Mouse (Mus musculus) liver, embryonic 12.5 days (tissue): ENCODE measurements around the gene Kcmf1. TPM values are rescaled to one million over a fixed set of nuclear protein-coding genes. Genes with fewer than 3 reads are reported as not detected.
"Not testable (repeated sequence)": the region's sequence is repeated elsewhere in the genome, so short reads cannot be mapped to it uniquely, and the experiment has no call there.

Experiments used
- ATAC-seq: fragments of 200-750 bp; cut with Nextera tagmentation; 2 replicates; pipeline ENCODE4 v1.8.0; 2017; ENCODE audit warnings: moderate number of reproducible peaks, mild to moderate bottlenecking, moderate library complexity
- H3K27ac ChIP-seq: fragments of 300-500 bp; sonication (generic); 2 replicates; pipeline ENCODE4 v1.5.1; 2016; ENCODE audit warnings: mild to moderate bottlenecking
- H3K27me3 ChIP-seq: fragments of 300-500 bp; sonication (generic); replicated peaks from 2 replicates; pipeline ENCODE4 v1.6.1; 2016; ENCODE audit warnings: mild to moderate bottlenecking, moderate library complexity
- H3K36me3 ChIP-seq: fragments of 300-500 bp; sonication (generic); 2 replicates; pipeline ENCODE4 v1.6.1; 2016; ENCODE audit warnings: mild to moderate bottlenecking, moderate library complexity
- H3K4me1 ChIP-seq: fragments of 300-500 bp; sonication (generic); 2 replicates; pipeline ENCODE4 v1.6.1; 2016
- H3K4me2 ChIP-seq: fragments of 300-500 bp; sonication (generic); 2 replicates; pipeline ENCODE4 v1.6.1; 2016; ENCODE audit warnings: mild to moderate bottlenecking, moderate library complexity
- H3K4me3 ChIP-seq: fragments of 300-500 bp; sonication (generic); 2 replicates; pipeline ENCODE4 v1.5.1; 2016; ENCODE audit warnings: mild to moderate bottlenecking, moderate library complexity
- H3K9ac ChIP-seq: fragments of 300-500 bp; sonication (generic); 2 replicates; pipeline ENCODE4 v1.6.1; 2016; ENCODE audit warnings: mild to moderate bottlenecking, moderate library complexity
- H3K9me3 ChIP-seq: fragments of 300-500 bp; sonication (generic); replicated peaks from 2 replicates; pipeline ENCODE4 v1.6.1; 2016; ENCODE audit warnings: mild to moderate bottlenecking, moderate library complexity
- WGBS: fragments of 180-500 bp; shearing (Covaris S2); methylation state at CpG from one replicate; pipeline ENCODE4 v1.1.7; 2016; ENCODE audit not compliant: insufficient replicate concordance; 5-methylcytosine and 5-hydroxymethylcytosine counted together
- polyA plus RNA-seq: library from polyadenylated mRNA; unstranded; fragments of >200 nt; fragmentation: Nextera tagmentation; extraction: Ambion mirVana; gene quantifications from 2 replicates; pipeline ENCODE4 v1.2.1, GENCODE M21; 2016

Gene Kcmf1
- polyA plus RNA-seq, 1 experiment from 2014 or later: 49.2 TPM

- no peak for ATAC-seq
- H3K4me1 ChIP-seq: peaks cover 36% of the 10 kb centered on the region
- H3K27me3 ChIP-seq: no peaks in the 10 kb centered on the region
- H3K36me3 ChIP-seq: peaks cover 6% of the 10 kb centered on the region; the same call in 1 of the 2 replicates
- H3K27ac ChIP-seq: no peak overlapping the region
- no peak overlapping the region for H3K4me2 ChIP-seq
- H3K9me3 ChIP-seq: no peaks in the 10 kb centered on the region
- WGBS: 74% methylated on average over 8 of the region's 8 CpGs
- no peak overlapping the region for H3K4me3 ChIP-seq
- no peak overlapping the region for H3K9ac ChIP-seq
Observed at GRCm38 (mm10) chr6:72869601-72870000, 30.2 kb downstream of the Kcmf1 start.

DNA sequence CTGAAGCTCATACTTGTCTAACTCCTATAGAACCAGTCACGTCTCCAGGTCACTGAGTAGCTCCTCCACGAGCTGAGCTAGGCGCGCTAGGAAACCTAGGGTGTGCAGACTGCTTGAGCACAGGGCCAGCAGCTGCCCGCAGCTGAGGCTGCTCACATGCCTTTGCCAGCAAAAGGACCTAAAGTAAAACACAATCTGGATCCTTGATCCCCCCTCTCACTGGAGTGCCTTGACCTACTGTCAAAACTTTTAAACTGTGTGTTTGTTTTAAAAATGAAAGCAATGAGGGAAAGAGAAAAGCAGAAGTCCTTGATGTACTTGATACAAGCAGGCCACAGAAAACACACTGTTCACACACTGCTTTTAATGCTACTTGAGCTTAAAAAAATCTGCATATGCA, 31.1 kb downstream of the Kcmf1 start:
- 71% methylated on average over 5 of the region's 5 CpGs for WGBS
- Histone ChIP-seq H3K36me3 (peaks cover 8% of the 10 kb centered on the region; the same call in 1 of the 2 replicates), H3K27ac (no peak overlapping the region), H3K4me1 (peaks cover 36% of the 10 kb centered on the region), H3K9ac (no peak overlapping the region), H3K27me3 (no peaks in the 10 kb centered on the region), H3K4me3 (no peak overlapping the region), H3K4me2 (no peak overlapping the region), H3K9me3 (no peaks in the 10 kb centered on the region)
- no peak for ATAC-seq

- ATAC-seq: no peak
- Histone ChIP-seq H3K4me2 (no peak overlapping the region), H3K4me3 (no peak overlapping the region), H3K27ac (no peak overlapping the region), H3K36me3 (peaks cover 12% of the 10 kb centered on the region; the same call in 1 of the 2 replicates), H3K9ac (no peak overlapping the region), H3K27me3 (no peaks in the 10 kb centered on the region), H3K9me3 (no peaks in the 10 kb centered on the region), H3K4me1 (peaks cover 36% of the 10 kb centered on the region)
- WGBS: 80% methylated on average over 1 of the region's 1 CpGs
Observed at GRCm38 (mm10) chr6:72867746-72868145, 32.0 kb downstream of the Kcmf1 start.

GRCm38 (mm10) chr6:72866232-72866631, 33.5 kb downstream of the Kcmf1 start:
- Histone ChIP-seq H3K4me3 (no peak overlapping the region), H3K27me3 (no peaks in the 10 kb centered on the region)
- no peak for ATAC-seq

DNA sequence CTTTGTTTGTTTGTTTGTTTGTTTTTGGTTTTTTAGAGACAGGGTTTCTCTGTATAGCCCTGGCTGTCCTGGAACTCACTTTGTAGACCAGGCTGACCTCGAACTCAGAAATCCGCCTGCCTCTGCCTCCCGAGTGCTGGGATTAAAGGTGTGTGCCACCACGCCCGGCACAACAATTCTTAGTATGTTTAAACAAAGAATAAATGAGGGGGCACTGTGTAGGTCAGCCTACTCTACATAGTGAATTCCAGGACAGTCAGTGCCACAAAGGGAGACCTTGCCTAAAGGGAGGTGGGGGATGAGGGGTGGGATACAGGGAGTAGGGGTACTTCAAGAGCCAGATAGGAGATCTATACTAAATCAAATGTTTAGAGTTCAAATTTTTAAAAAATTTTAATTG, 37.1 kb downstream of the Kcmf1 start:
- not testable (repeated sequence) for H3K27ac ChIP-seq, H3K4me1 ChIP-seq, H3K27me3 ChIP-seq, H3K4me2 ChIP-seq, H3K9me3 ChIP-seq, ATAC-seq, H3K4me3 ChIP-seq, H3K9ac ChIP-seq
- peaks cover 43% of the 10 kb centered on the region for H3K36me3 ChIP-seq
- WGBS: 81% methylated on average over 5 of the region's 5 CpGs

More at GRCm38 (mm10) chr6:72866232-72866631, 33.5 kb downstream of the Kcmf1 start:
- H3K4me1 ChIP-seq: peaks cover 36% of the 10 kb centered on the region
- peaks cover 19% of the 10 kb centered on the region for H3K36me3 ChIP-seq
- WGBS: 68% methylated on average over 2 of the region's 2 CpGs
- no peaks in the 10 kb centered on the region for H3K9me3 ChIP-seq
- no peak overlapping the region for H3K27ac ChIP-seq
- no peak overlapping the region for H3K4me2 ChIP-seq
- H3K9ac ChIP-seq: no peak overlapping the region

- 58% methylated on average over 5 of the region's 5 CpGs for WGBS
- Histone ChIP-seq H3K4me3 (no peak overlapping the region), H3K27ac (no peak overlapping the region), H3K9me3 (no peaks in the 10 kb centered on the region), H3K4me2 (no peak overlapping the region), H3K4me1 (no peaks in the 10 kb centered on the region), H3K27me3 (no peaks in the 10 kb centered on the region), H3K36me3 (peaks cover 96% of the 10 kb centered on the region), H3K9ac (no peak overlapping the region)
- no peak for ATAC-seq
Observed at GRCm38 (mm10) chr6:72854256-72854655, 45.5 kb downstream of the Kcmf1 start.

- H3K36me3 ChIP-seq: peaks cover 96% of the 10 kb centered on the region
Observed at GRCm38 (mm10) chr6:72852180-72852579, 47.6 kb downstream of the Kcmf1 start.

DNA sequence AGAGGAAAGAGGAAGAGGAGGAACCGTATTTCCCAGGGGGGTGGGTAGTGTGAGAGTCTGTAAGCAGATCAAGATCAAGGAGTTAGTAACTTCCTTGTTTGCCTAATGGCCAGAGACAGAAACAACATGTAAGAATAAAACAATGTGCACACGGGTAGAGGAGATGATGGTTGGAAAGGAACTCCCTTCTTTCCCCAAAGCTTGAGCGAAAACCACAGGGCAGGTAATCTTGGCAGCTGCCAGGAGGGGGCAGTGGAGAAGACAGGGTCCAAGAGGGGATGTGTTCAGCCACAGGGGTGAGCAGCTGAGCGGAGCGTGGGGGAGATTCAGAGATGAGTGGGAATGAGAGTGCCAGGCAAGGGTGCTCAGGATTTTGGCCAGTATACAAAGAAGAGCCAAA, 48.1 kb downstream of the Kcmf1 start:
- Histone ChIP-seq H3K9me3 (no peaks in the 10 kb centered on the region), H3K4me2 (no peak overlapping the region), H3K9ac (no peak overlapping the region), H3K4me1 (no peaks in the 10 kb centered on the region), H3K27me3 (no peaks in the 10 kb centered on the region), H3K36me3 (peaks cover 96% of the 10 kb centered on the region), H3K27ac (no peak overlapping the region), H3K4me3 (no peak overlapping the region)
- ATAC-seq: no peak
- 71% methylated on average over 5 of the region's 5 CpGs for WGBS

More at GRCm38 (mm10) chr6:72852180-72852579, 47.6 kb downstream of the Kcmf1 start:
- no peak for ATAC-seq
- Histone ChIP-seq H3K4me3 (no peak overlapping the region), H3K27ac (no peak overlapping the region), H3K4me2 (no peak overlapping the region), H3K4me1 (no peaks in the 10 kb centered on the region), H3K9ac (no peak overlapping the region), H3K27me3 (no peaks in the 10 kb centered on the region), H3K9me3 (no peaks in the 10 kb centered on the region)
- 65% methylated on average over 4 of the region's 4 CpGs for WGBS

DNA sequence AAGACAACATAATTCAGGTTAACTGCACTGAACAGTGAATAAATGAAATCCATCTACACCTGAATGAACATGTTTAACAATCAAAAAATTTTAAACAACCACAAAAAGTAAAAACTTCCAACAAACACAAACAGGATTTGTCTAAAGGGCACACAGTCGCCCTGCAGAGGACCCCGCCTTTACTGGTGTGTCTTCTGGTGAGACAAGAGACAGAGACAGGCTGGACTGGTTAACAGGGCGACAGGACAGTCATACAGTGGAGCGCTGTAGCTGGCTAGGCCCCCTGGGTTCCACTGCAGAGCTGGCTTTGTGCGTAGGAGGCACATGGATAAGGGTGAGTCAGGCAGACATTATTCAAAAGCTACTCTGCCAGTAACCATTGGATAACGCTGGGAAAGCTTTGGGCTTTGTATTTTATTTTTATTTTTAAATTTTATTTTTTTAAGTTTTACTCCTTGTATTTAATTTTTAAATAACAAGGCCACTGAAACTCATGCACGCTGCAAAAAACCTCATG, 57.7 kb downstream of the Kcmf1 start:
- 86% methylated on average over 7 of the region's 7 CpGs for WGBS
- no peaks in the 10 kb centered on the region for H3K4me1 ChIP-seq
- H3K4me2 ChIP-seq: no peak overlapping the region
- H3K36me3 ChIP-seq: peaks cover 70% of the 10 kb centered on the region
- no peaks in the 10 kb centered on the region for H3K27me3 ChIP-seq
- H3K9me3 ChIP-seq: no peaks in the 10 kb centered on the region
- H3K4me3 ChIP-seq: no peak overlapping the region
- H3K27ac ChIP-seq: no peak overlapping the region
- ATAC-seq: no peak
- no peak overlapping the region for H3K9ac ChIP-seq

GRCm38 (mm10) chr6:72840867-72841780, 58.7 kb downstream of the Kcmf1 start:
- Histone ChIP-seq H3K9ac (no peak overlapping the region), H3K4me1 (no peaks in the 10 kb centered on the region), H3K27ac (no peak overlapping the region), H3K4me3 (no peak overlapping the region), H3K4me2 (no peak overlapping the region), H3K9me3 (no peaks in the 10 kb centered on the region), H3K36me3 (peaks cover 61% of the 10 kb centered on the region), H3K27me3 (no peaks in the 10 kb centered on the region)
- ATAC-seq: no peak
- 81% methylated on average over 13 of the region's 13 CpGs for WGBS

DNA sequence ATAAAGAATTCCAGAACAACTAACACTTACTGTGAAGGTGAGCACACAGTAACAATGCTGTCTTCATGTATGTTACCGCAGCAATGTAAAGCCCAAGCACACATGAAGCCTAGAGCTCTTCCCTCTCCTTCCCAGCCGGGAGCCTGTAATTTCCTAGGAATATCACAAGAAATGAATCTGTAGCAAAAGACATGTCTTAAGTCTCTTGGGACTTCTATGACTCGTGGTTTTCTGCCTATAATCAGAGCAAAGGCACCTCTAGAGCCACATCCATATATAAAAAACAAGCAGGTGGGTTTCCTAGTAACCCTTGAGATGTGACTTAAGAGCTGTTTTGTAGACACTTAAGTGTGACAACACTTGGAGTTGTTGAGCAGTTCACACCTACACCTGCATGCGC, 62.0 kb downstream of the Kcmf1 start:
- no peak overlapping the region for H3K27ac ChIP-seq
- 79% methylated on average over 4 of the region's 4 CpGs for WGBS
- no peaks in the 10 kb centered on the region for H3K9me3 ChIP-seq
- H3K4me2 ChIP-seq: no peak overlapping the region
- no peaks in the 10 kb centered on the region for H3K27me3 ChIP-seq
- no peak for ATAC-seq
- H3K9ac ChIP-seq: no peak overlapping the region
- no peak overlapping the region for H3K4me3 ChIP-seq
- peaks cover 27% of the 10 kb centered on the region for H3K36me3 ChIP-seq
- H3K4me1 ChIP-seq: no peaks in the 10 kb centered on the region

DNA sequence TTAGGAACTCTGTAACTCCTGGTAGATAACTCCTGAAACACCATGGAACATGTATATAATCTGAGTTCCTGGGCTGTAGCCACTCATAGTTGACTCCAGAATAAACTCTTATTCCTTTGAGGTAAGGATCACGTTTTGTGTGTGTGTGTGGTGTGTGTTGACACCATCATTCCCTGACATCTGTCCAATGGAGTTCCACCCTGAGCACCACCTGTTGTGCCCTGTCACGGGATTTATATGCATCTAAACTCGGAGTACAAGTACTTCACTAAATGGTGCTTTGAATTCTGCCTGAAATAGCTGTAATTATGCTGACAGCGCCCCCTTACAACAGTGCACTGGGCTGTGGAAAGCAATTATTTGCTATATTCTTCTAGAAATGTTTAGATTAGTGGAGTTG, 65.3 kb downstream of the Kcmf1 start:
- no peaks in the 10 kb centered on the region for H3K36me3 ChIP-seq
- no peak overlapping the region for H3K27ac ChIP-seq
- WGBS: 58% methylated on average over 4 of the region's 4 CpGs
- ATAC-seq: no peak
- no peaks in the 10 kb centered on the region for H3K4me1 ChIP-seq
- H3K4me2 ChIP-seq: no peak overlapping the region
- H3K4me3 ChIP-seq: no peak overlapping the region
- no peaks in the 10 kb centered on the region for H3K9me3 ChIP-seq
- H3K9ac ChIP-seq: no peak overlapping the region
- H3K27me3 ChIP-seq: no peaks in the 10 kb centered on the region
